Mouse (Mus musculus): ENCODE data around the gene Mtf2. TPM values are rescaled to one million over a fixed set of nuclear protein-coding genes. Genes with fewer than 3 reads are reported as not detected.
A peak's percentile ranks its signal among the peaks of the same experiment; 100 is the strongest.
"Not testable (repeated sequence)": the region's sequence is repeated elsewhere in the genome, so short reads cannot be mapped to it uniquely, and the experiment has no call there.

The Mtf2 gene
- 8.0 and 11.1 TPM in 2 replicates for polyA plus RNA-seq (2012; rRNA removed)

DNA sequence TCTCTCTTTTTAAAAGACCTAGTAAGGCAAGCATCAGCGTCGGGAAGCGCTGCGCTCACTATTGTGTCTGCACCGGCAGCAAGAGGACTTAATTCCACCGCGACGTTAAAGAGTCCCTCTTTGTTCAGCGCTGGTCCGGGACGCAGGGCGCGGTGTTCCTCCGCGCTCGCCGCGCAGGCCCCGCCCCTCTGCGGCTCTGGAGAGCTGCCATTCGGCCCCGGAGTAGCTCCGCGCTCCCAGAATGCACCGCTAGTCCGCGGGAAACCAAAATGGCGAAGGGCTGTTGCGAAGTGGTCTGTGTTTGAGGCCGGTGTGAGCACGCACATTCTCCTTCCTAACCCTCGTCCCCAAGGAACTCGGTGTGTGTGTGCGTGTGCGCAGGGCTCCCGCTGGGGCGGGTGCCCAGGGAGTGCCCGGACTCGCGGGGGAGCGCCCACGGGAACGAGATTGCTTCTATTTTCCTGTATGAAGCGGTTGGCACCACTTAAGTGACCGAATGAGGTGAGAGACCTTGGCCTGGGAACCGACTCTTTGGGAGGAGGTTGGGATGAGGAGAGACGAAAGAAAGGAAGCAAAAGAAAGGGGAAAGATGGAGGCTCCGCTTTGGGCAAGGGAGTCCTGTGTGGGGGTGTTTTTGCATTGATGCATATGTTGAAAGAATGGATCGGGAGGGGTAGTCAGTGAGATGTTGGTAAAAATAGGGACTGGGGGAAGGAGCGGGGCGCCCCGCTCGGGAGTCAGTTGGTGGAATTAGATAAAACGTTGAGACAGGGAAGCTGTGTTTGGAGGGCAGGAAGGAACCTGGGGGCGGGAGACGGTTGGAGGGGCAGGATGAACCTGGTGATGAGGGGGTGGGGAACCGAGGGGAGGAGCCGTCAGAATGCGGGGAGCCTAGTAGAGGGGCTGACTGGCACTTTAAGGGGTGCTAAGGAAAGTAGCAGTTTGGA, at the start of gene Mtf2:
Mtf2 (plus strand) TSS at position 210 of the 947 bp plus-strand sequence.
- Histone ChIP-seq H3K4me3 (ENCODE audit: extremely low read depth, insufficient read depth, insufficient read length) (peak within 1 kb of the TSS; percentile 93), H3K27ac (ENCODE audit: insufficient read depth, low read length) (peak within 1 kb of the TSS; percentile 52), H3K4me1 (ENCODE audit: control insufficient read depth, insufficient read depth, insufficient read length) (no peaks in the 10 kb centered on the region), H3K27me3 (ENCODE audit: control insufficient read depth, insufficient read depth, low read length) (no peaks in the 10 kb centered on the region), H3K36me3 (ENCODE audit: control insufficient read depth, insufficient read depth, low read length) (peaks cover 6% of the 10 kb centered on the region)
- TF ChIP-seq POLR2A (IDR thresholded peaks at IDR 0.05; ENCODE audit: low read depth, low read length) (peak; percentile 96), CTCF (IDR thresholded peaks at IDR 0.05; ENCODE audit: extremely low read depth, insufficient read depth, insufficient read length, insufficient replicate concordance) (no peak)
- peak; percentile 94 to 95 for DNase-seq (ENCODE audit: low read depth in 1 of 2, low spot score in 2 of 2)
- WGBS: under 1% methylated on average over 59 of the region's 59 CpGs

DNA sequence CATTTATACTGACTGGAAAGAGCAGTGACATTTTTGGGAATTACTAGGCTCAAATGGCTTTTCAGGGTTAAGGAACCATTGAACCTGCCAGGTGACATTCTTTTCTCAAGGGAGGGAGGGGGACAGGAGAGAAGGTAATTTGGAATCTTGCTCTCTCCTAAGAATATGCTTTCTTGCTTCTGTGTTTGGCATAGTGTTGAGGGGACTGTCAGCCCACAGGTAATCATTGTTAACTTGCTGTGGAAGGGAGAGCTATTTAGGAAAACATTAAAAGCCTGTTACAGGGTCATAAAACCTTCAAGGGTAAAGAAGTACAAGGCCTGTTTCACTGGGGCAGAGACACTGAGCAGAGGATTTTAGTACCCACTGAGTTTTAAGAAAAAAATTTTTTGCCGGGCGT, 48.2 kb upstream of the Mtf2 start:
- no peak overlapping the region for H3K4me3 ChIP-seq (ENCODE audit: extremely low read depth, insufficient read depth, insufficient read length)
- H3K27me3 ChIP-seq (ENCODE audit: control insufficient read depth, insufficient read depth, low read length): no peaks in the 10 kb centered on the region
- no peaks in the 10 kb centered on the region for H3K36me3 ChIP-seq (ENCODE audit: control insufficient read depth, insufficient read depth, low read length)
- TF ChIP-seq CTCF (IDR thresholded peaks at IDR 0.05; ENCODE audit: extremely low read depth, insufficient read depth, insufficient read length, insufficient replicate concordance): no peak
- no peak for TF ChIP-seq POLR2A (IDR thresholded peaks at IDR 0.05; ENCODE audit: low read depth, low read length)
- no peaks in the 10 kb centered on the region for H3K4me1 ChIP-seq (ENCODE audit: control insufficient read depth, insufficient read depth, insufficient read length)
- no peak for DNase-seq (ENCODE audit: low read depth in 1 of 2, low spot score in 2 of 2)
- no peak overlapping the region for H3K27ac ChIP-seq (ENCODE audit: insufficient read depth, low read length)
- 100% methylated on average over 2 of the region's 2 CpGs for WGBS

DNA sequence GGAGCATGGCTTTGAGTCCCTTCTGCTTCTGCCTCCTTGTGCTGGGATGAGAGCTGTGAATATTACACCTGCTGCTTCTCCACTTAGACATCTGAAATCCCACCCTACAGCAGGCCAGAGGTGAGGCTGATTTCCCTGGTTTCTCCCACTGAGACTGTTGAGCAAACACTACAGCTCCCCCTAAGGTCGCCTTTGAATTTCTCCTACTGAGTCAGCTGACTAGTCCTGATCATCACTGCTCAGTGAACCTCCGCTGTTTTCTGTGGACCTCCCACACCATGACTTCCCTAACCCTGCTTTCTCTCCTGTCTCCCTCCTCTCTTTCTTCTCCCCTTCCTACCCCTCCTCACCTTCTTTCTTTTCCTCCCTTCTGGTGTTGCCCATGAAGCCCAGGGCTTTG, 46.1 kb upstream of the Mtf2 start:
- no peak for DNase-seq (ENCODE audit: low read depth in 1 of 2, low spot score in 2 of 2)
- H3K27ac ChIP-seq (ENCODE audit: insufficient read depth, low read length): no peak overlapping the region
- H3K4me3 ChIP-seq (ENCODE audit: extremely low read depth, insufficient read depth, insufficient read length): no peak overlapping the region
- H3K27me3 ChIP-seq (ENCODE audit: control insufficient read depth, insufficient read depth, low read length): no peaks in the 10 kb centered on the region
- 7% methylated on average over 2 of the region's 2 CpGs for WGBS
- no peaks in the 10 kb centered on the region for H3K36me3 ChIP-seq (ENCODE audit: control insufficient read depth, insufficient read depth, low read length)
- H3K4me1 ChIP-seq (ENCODE audit: control insufficient read depth, insufficient read depth, insufficient read length): no peaks in the 10 kb centered on the region
- TF ChIP-seq CTCF (IDR thresholded peaks at IDR 0.05; ENCODE audit: extremely low read depth, insufficient read depth, insufficient read length, insufficient replicate concordance) (no peak), POLR2A (IDR thresholded peaks at IDR 0.05; ENCODE audit: low read depth, low read length) (no peak)

DNA sequence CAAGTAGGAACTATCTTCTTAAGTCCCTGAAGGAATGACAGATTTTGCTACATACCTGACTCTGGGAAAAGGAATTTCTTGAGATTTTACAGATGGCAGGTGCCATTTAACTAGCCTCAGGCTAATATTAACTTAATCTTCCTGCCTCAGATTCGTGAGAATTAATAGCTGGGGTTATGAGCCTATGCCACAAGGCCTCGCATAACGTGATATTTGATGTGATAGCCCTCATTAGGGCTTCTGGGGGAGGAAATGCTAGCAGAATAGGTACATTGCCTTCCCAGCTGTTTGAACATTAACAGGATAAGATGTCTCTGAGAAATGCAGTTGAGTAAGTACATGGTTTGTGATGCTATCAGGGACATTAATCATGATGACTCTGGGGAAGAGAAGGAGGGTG, 44.1 kb upstream of the Mtf2 start:
- H3K36me3 ChIP-seq (ENCODE audit: control insufficient read depth, insufficient read depth, low read length): no peaks in the 10 kb centered on the region
- H3K27me3 ChIP-seq (ENCODE audit: control insufficient read depth, insufficient read depth, low read length): no peaks in the 10 kb centered on the region
- H3K4me1 ChIP-seq (ENCODE audit: control insufficient read depth, insufficient read depth, insufficient read length): no peaks in the 10 kb centered on the region
- TF ChIP-seq POLR2A (IDR thresholded peaks at IDR 0.05; ENCODE audit: low read depth, low read length) (no peak), CTCF (IDR thresholded peaks at IDR 0.05; ENCODE audit: extremely low read depth, insufficient read depth, insufficient read length, insufficient replicate concordance) (no peak)
- no peak overlapping the region for H3K27ac ChIP-seq (ENCODE audit: insufficient read depth, low read length)
- 79% methylated on average over 3 of the region's 3 CpGs for WGBS
- DNase-seq (ENCODE audit: low read depth in 1 of 2, low spot score in 2 of 2): no peak
- H3K4me3 ChIP-seq (ENCODE audit: extremely low read depth, insufficient read depth, insufficient read length): no peak overlapping the region

DNA sequence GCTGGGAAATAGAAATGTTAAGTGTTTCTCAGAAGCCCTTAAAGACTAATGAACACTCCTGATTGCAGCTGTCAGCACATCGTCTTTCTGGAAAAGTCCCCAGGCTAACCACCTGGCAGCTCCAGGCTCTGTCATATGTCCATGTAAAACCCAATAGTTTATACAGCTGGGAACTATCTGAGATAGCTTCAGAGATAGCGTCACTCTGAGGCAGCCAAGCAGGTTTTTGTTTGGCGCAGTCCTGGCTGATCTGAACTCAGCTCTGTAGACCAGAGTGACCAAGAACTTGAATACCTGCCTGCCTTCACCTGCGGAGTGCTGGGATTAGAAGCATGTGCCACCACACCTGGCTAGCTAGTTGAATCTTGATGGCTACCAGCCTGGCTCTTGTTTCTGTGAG, 37.2 kb upstream of the Mtf2 start:
- no peaks in the 10 kb centered on the region for H3K4me1 ChIP-seq (ENCODE audit: control insufficient read depth, insufficient read depth, insufficient read length)
- no peak overlapping the region for H3K4me3 ChIP-seq (ENCODE audit: extremely low read depth, insufficient read depth, insufficient read length)
- no peak overlapping the region for H3K27ac ChIP-seq (ENCODE audit: insufficient read depth, low read length)
- H3K36me3 ChIP-seq (ENCODE audit: control insufficient read depth, insufficient read depth, low read length): no peaks in the 10 kb centered on the region
- DNase-seq (ENCODE audit: low read depth in 1 of 2, low spot score in 2 of 2): no peak
- TF ChIP-seq CTCF (IDR thresholded peaks at IDR 0.05; ENCODE audit: extremely low read depth, insufficient read depth, insufficient read length, insufficient replicate concordance): no peak
- TF ChIP-seq POLR2A (IDR thresholded peaks at IDR 0.05; ENCODE audit: low read depth, low read length): no peak
- WGBS: 89% methylated on average over 4 of the region's 4 CpGs
- H3K27me3 ChIP-seq (ENCODE audit: control insufficient read depth, insufficient read depth, low read length): no peaks in the 10 kb centered on the region

DNA sequence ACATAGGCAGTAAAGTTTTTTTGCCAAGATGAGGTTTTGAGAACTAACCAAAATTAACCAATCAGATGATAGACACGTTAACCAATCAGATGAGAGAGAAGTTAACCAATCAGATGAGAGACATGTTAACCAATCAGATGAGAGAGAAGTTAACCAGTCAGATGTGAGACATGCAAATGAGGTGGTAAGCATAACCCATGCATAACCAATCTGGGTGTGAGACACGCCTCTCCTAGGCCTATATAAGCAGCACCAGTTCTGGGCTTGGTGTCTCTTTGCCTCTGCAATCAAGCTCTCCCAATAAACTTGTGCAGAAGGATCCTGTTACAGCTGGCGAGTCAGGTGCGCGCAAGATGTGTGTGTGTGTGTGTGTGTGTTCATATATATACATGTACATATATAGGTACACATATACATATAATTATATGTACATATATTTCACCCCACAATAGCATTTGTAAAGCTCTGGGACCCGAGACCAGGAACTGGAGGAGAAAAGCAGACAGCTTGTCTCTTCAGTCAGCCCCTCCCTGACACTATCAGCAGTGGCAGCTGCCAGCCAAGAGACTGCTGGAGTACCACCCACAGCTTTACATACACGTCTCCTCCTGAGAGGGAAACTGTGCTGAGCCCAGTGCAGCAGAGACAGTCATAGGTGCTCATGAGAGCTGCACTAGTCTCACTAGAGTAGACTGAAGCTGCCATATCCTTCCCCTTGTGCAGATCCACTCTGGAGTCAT, 36.5 kb upstream of the Mtf2 start:
- H3K36me3 ChIP-seq (ENCODE audit: control insufficient read depth, insufficient read depth, low read length); H3K27ac ChIP-seq (ENCODE audit: insufficient read depth, low read length); H3K4me3 ChIP-seq (ENCODE audit: extremely low read depth, insufficient read depth, insufficient read length); H3K27me3 ChIP-seq (ENCODE audit: control insufficient read depth, insufficient read depth, low read length); H3K4me1 ChIP-seq (ENCODE audit: control insufficient read depth, insufficient read depth, insufficient read length); DNase-seq (ENCODE audit: low read depth in 1 of 2, low spot score in 2 of 2): not testable (repeated sequence)
- WGBS: 92% methylated on average over 7 of the region's 7 CpGs

DNA sequence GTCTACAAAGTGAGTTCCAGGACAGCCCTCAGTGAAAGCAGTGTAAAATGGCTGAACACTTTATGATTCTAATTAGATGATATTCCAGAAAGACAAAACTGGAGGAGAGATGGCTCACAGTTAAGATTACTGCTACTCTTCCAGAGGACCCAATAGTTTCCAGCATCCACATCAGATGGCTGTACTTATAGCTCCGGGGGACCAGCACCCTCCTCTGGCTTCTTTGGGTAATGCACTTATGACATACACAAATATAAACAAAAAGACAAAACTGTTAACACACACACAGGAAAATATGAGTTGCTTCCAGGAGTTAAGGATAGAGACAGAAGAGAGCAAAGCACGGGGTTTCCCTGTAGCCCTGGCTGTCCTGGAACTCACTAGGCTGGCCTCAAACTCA, 35.5 kb upstream of the Mtf2 start:
- no peak overlapping the region for H3K4me3 ChIP-seq (ENCODE audit: extremely low read depth, insufficient read depth, insufficient read length)
- H3K27me3 ChIP-seq (ENCODE audit: control insufficient read depth, insufficient read depth, low read length): no peaks in the 10 kb centered on the region
- WGBS: 74% methylated on average over 2 of the region's 2 CpGs
- H3K4me1 ChIP-seq (ENCODE audit: control insufficient read depth, insufficient read depth, insufficient read length): no peaks in the 10 kb centered on the region
- H3K36me3 ChIP-seq (ENCODE audit: control insufficient read depth, insufficient read depth, low read length): no peaks in the 10 kb centered on the region
- no peak overlapping the region for H3K27ac ChIP-seq (ENCODE audit: insufficient read depth, low read length)
- no peak for TF ChIP-seq POLR2A (IDR thresholded peaks at IDR 0.05; ENCODE audit: low read depth, low read length)
- no peak for TF ChIP-seq CTCF (IDR thresholded peaks at IDR 0.05; ENCODE audit: extremely low read depth, insufficient read depth, insufficient read length, insufficient replicate concordance)
- DNase-seq (ENCODE audit: low read depth in 1 of 2, low spot score in 2 of 2): no peak
